Mouse (Mus musculus) olfactory bulb, adult 2 months (tissue): ENCODE data around the gene Mdp1.

ENCODE experiments used
- CTCF ChIP-seq: fragments of 200-500 bp; IDR thresholded peaks from 2 replicates; pipeline ENCODE4 v1.5.1; 2012; ENCODE audit warnings: low read depth, mild to moderate bottlenecking, low read length, moderate library complexity; ENCODE audit not compliant: insufficient read depth
- POLR2A ChIP-seq: fragments of 200-500 bp; IDR thresholded peaks from 2 replicates; pipeline ENCODE4 v1.6.1; 2012; ENCODE audit warnings: mild to moderate bottlenecking, low read depth, low read length, moderate library complexity; ENCODE audit not compliant: insufficient read depth

- no peak for TF ChIP-seq CTCF
- TF ChIP-seq POLR2A = no peak
These were observed 43.5 kb downstream of the Mdp1 start for GRCm38 (mm10) chr14:55616844-55617243.
